Mouse (Mus musculus): ENCODE results near the gene Cga. TPM values are rescaled to one million over a fixed set of nuclear protein-coding genes. Genes with fewer than 3 reads are reported as not detected.

Gene Cga
- 0.23 and 0.26 TPM in 2 replicates for polyA plus RNA-seq (2015; fragmentation: Nextera tagmentation; extraction: Ambion mirVana)

- H3K9ac ChIP-seq: no peak within 1 kb of the TSS
- H3K4me1 ChIP-seq (replicated peaks): peaks cover 11% of the 10 kb centered on the region
- no peak for ATAC-seq (ENCODE audit: insufficient read depth)
- no peaks in the 10 kb centered on the region for H3K36me3 ChIP-seq (replicated peaks)
- H3K9me3 ChIP-seq (replicated peaks): no peaks in the 10 kb centered on the region
- H3K27me3 ChIP-seq: peaks cover 40% of the 10 kb centered on the region
- H3K4me3 ChIP-seq (replicated peaks): no peak within 1 kb of the TSS
- WGBS (ENCODE audit: insufficient replicate concordance): 45% methylated on average over 1 of the region's 1 CpGs
- no peak within 1 kb of the TSS for H3K27ac ChIP-seq (replicated peaks)
- no peak within 1 kb of the TSS for H3K4me2 ChIP-seq
Measured at GRCm38 (mm10) chr4:34893479-34893878, at the start of gene Cga. Gene Cga (plus strand): TSS chr4:34893779.

- no peak for ATAC-seq (ENCODE audit: insufficient read depth)
- H3K4me3 ChIP-seq (replicated peaks): no peak overlapping the region
Measured at GRCm38 (mm10) chr4:34843839-34844238, 49.7 kb upstream of the Cga start.

GRCm38 (mm10) chr4:34847679-34848309 lies 45.8 kb upstream of the Cga start:
- H3K9me3 ChIP-seq (replicated peaks): no peaks in the 10 kb centered on the region
- H3K27me3 ChIP-seq: no peaks in the 10 kb centered on the region
- no peak overlapping the region for H3K4me2 ChIP-seq
- 65% methylated on average over 6 of the region's 6 CpGs for WGBS (ENCODE audit: insufficient replicate concordance)
- no peak for ATAC-seq (ENCODE audit: insufficient read depth)
- H3K4me1 ChIP-seq (replicated peaks): peaks cover 12% of the 10 kb centered on the region
- no peak overlapping the region for H3K4me3 ChIP-seq (replicated peaks)
- no peak overlapping the region for H3K9ac ChIP-seq
- H3K27ac ChIP-seq (replicated peaks): no peak overlapping the region
- 0 out of 2 replicates have a peak, but pooled peaks cover 5% of the 10 kb centered on the region for H3K36me3 ChIP-seq (replicated peaks)

More at GRCm38 (mm10) chr4:34843839-34844238, 49.7 kb upstream of the Cga start:
- Histone ChIP-seq H3K9ac (no peak overlapping the region), H3K36me3 (replicated peaks) (peaks cover 3% of the 10 kb centered on the region; the same call in 1 of the 2 replicates), H3K4me2 (no peak overlapping the region), H3K4me1 (replicated peaks) (peaks cover 12% of the 10 kb centered on the region), H3K9me3 (replicated peaks) (no peaks in the 10 kb centered on the region), H3K27ac (replicated peaks) (no peak overlapping the region), H3K27me3 (no peaks in the 10 kb centered on the region)
- 76% methylated on average over 1 of the region's 1 CpGs for WGBS (ENCODE audit: insufficient replicate concordance)

GRCm38 (mm10) chr4:34850156-34850555 lies 43.4 kb upstream of the Cga start:
- H3K4me1 ChIP-seq (replicated peaks): no peaks in the 10 kb centered on the region
- no peaks in the 10 kb centered on the region for H3K27me3 ChIP-seq
- H3K4me3 ChIP-seq (replicated peaks): no peak overlapping the region
- H3K9me3 ChIP-seq (replicated peaks): no peaks in the 10 kb centered on the region
- no peak overlapping the region for H3K4me2 ChIP-seq
- H3K9ac ChIP-seq: no peak overlapping the region
- peaks cover 10% of the 10 kb centered on the region; the same call in 1 of the 2 replicates for H3K36me3 ChIP-seq (replicated peaks)
- no peak overlapping the region for H3K27ac ChIP-seq (replicated peaks)
- 75% methylated on average over 2 of the region's 2 CpGs for WGBS (ENCODE audit: insufficient replicate concordance)
- no peak for ATAC-seq (ENCODE audit: insufficient read depth)

GRCm38 (mm10) chr4:34852051-34852450 lies 41.5 kb upstream of the Cga start:
- H3K27ac ChIP-seq (replicated peaks): no peak overlapping the region

GRCm38 (mm10) chr4:34855966-34856365 lies 37.6 kb upstream of the Cga start:
- H3K27me3 ChIP-seq: no peaks in the 10 kb centered on the region
- no peak for ATAC-seq (ENCODE audit: insufficient read depth)
- H3K9ac ChIP-seq: no peak overlapping the region
- H3K9me3 ChIP-seq (replicated peaks): no peaks in the 10 kb centered on the region
- WGBS (ENCODE audit: insufficient replicate concordance): 86% methylated on average over 1 of the region's 1 CpGs
- no peak overlapping the region for H3K4me3 ChIP-seq (replicated peaks)
- no peak overlapping the region for H3K4me2 ChIP-seq
- H3K36me3 ChIP-seq (replicated peaks): peaks cover 10% of the 10 kb centered on the region; the same call in 1 of the 2 replicates
- H3K27ac ChIP-seq (replicated peaks): no peak overlapping the region
- H3K4me1 ChIP-seq (replicated peaks): peaks cover 13% of the 10 kb centered on the region

More at GRCm38 (mm10) chr4:34852051-34852450, 41.5 kb upstream of the Cga start:
- Histone ChIP-seq H3K9me3 (replicated peaks) (no peaks in the 10 kb centered on the region), H3K36me3 (replicated peaks) (peaks cover 10% of the 10 kb centered on the region; the same call in 1 of the 2 replicates), H3K4me3 (replicated peaks) (no peak overlapping the region), H3K4me2 (no peak overlapping the region), H3K27me3 (no peaks in the 10 kb centered on the region), H3K4me1 (replicated peaks) (no peaks in the 10 kb centered on the region), H3K9ac (no peak overlapping the region)
- ATAC-seq (ENCODE audit: insufficient read depth): no peak
- WGBS (ENCODE audit: insufficient replicate concordance): 86% methylated on average over 7 of the region's 7 CpGs

GRCm38 (mm10) chr4:34858903-34859302 lies 34.7 kb upstream of the Cga start:
- no peak for ATAC-seq (ENCODE audit: insufficient read depth)
- Histone ChIP-seq H3K4me1 (replicated peaks) (peaks cover 13% of the 10 kb centered on the region), H3K9ac (no peak overlapping the region), H3K36me3 (replicated peaks) (peaks cover 5% of the 10 kb centered on the region; the same call in 1 of the 2 replicates), H3K27ac (replicated peaks) (no peak overlapping the region), H3K4me2 (no peak overlapping the region), H3K4me3 (replicated peaks) (no peak overlapping the region), H3K9me3 (replicated peaks) (no peaks in the 10 kb centered on the region), H3K27me3 (no peaks in the 10 kb centered on the region)
- WGBS (ENCODE audit: insufficient replicate concordance): 70% methylated on average over 3 of the region's 3 CpGs

- Histone ChIP-seq H3K27me3 (no peaks in the 10 kb centered on the region), H3K9me3 (replicated peaks) (no peaks in the 10 kb centered on the region), H3K36me3 (replicated peaks) (peaks cover under 1% of the 10 kb centered on the region; the same call in 1 of the 2 replicates), H3K4me3 (replicated peaks) (no peak overlapping the region), H3K4me1 (replicated peaks) (peaks cover 13% of the 10 kb centered on the region), H3K27ac (replicated peaks) (no peak overlapping the region), H3K9ac (no peak overlapping the region), H3K4me2 (no peak overlapping the region)
- no peak for ATAC-seq (ENCODE audit: insufficient read depth)
- 79% methylated on average over 3 of the region's 3 CpGs for WGBS (ENCODE audit: insufficient replicate concordance)
Measured at GRCm38 (mm10) chr4:34859416-34859815, 34.2 kb upstream of the Cga start.

- no peak for ATAC-seq (ENCODE audit: insufficient read depth)
- H3K27me3 ChIP-seq: no peaks in the 10 kb centered on the region
- 58% methylated on average over 3 of the region's 3 CpGs for WGBS (ENCODE audit: insufficient replicate concordance)
Measured at GRCm38 (mm10) chr4:34861438-34861837, 32.1 kb upstream of the Cga start.

GRCm38 (mm10) chr4:34869813-34870212 lies 23.8 kb upstream of the Cga start:
- H3K4me2 ChIP-seq: no peak overlapping the region
- no peaks in the 10 kb centered on the region for H3K9me3 ChIP-seq (replicated peaks)
- no peak overlapping the region for H3K27ac ChIP-seq (replicated peaks)
- H3K27me3 ChIP-seq: no peaks in the 10 kb centered on the region
- no peak for ATAC-seq (ENCODE audit: insufficient read depth)
- peaks cover 25% of the 10 kb centered on the region; the same call in 1 of the 2 replicates for H3K4me1 ChIP-seq (replicated peaks)
- no peaks in the 10 kb centered on the region; the same call in 1 of the 2 replicates for H3K36me3 ChIP-seq (replicated peaks)
- no peak overlapping the region for H3K4me3 ChIP-seq (replicated peaks)
- no peak overlapping the region for H3K9ac ChIP-seq
- WGBS (ENCODE audit: insufficient replicate concordance): 47% methylated on average over 3 of the region's 3 CpGs

More at GRCm38 (mm10) chr4:34861438-34861837, 32.1 kb upstream of the Cga start:
- H3K36me3 ChIP-seq (replicated peaks): no peaks in the 10 kb centered on the region
- no peak overlapping the region for H3K27ac ChIP-seq (replicated peaks)
- no peaks in the 10 kb centered on the region for H3K9me3 ChIP-seq (replicated peaks)
- H3K9ac ChIP-seq: no peak overlapping the region
- H3K4me3 ChIP-seq (replicated peaks): no peak overlapping the region
- H3K4me1 ChIP-seq (replicated peaks): peaks cover 16% of the 10 kb centered on the region
- H3K4me2 ChIP-seq: no peak overlapping the region

- Histone ChIP-seq H3K4me1 (replicated peaks) (peaks cover 16% of the 10 kb centered on the region; the same call in 1 of the 2 replicates), H3K36me3 (replicated peaks) (peaks cover 5% of the 10 kb centered on the region; the same call in 1 of the 2 replicates), H3K4me3 (replicated peaks) (no peak overlapping the region), H3K27me3 (no peaks in the 10 kb centered on the region), H3K4me2 (no peak overlapping the region), H3K9me3 (replicated peaks) (no peaks in the 10 kb centered on the region), H3K9ac (no peak overlapping the region), H3K27ac (replicated peaks) (no peak overlapping the region)
- ATAC-seq (ENCODE audit: insufficient read depth): no peak
- 80% methylated on average over 4 of the region's 4 CpGs for WGBS (ENCODE audit: insufficient replicate concordance)
Measured at GRCm38 (mm10) chr4:34872896-34873495, 20.6 kb upstream of the Cga start.
